Mouse (Mus musculus): ENCODE results near the gene Prok2.

Prok2 gene

DNA sequence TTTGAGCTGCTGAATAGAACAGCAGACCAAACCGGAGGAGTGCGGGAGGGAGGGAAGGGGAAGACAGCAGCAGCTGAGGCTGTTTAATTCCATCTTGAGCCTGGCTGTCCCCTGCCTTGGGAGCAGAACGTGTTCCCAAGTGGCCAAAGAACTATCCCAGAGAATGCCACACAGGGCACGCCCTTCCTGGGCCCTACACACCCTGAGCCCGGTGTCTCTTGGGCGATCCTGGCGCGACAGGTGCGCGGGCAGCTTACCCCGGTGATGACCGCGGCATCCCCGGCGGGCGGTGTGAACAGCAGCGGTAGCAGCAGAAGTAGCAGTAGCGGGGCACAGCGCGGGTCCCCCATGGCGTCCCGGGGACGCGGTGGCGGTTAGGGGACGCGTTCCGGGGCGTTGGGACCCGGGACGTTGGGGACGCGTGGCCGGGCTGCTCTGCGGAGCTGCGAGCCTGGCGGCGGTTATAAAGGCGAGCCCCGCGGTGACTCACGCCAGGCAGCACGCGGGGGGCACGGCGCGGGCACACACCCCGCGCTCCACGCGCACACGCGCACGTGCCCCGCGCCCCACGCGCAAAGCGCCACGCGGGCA, at the start of gene Prok2:
Prok2 (minus strand) TSS at position 422 of the 591 bp plus-strand sequence.
- DNase-seq = no peak

DNA sequence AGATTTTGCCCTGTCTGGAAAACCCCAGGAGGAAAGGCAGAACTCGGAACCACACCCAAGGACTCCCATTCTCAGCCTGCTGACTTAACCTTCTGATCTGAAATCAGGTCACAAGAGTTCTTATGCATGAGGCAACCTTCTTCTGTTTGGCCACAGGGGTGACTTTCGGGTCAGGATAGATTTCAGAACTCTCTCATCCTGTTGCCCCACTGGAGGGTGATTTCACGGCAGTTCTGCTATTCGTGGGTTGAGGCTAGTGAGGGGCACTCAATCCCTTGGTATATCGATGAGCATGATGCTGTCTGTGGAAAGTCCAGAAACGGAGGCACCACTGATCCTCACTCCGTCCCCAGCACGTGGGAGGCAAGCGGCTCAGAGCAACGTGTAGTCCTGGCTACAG, 48.5 kb upstream of the Prok2 start:
- no peak for DNase-seq

DNA sequence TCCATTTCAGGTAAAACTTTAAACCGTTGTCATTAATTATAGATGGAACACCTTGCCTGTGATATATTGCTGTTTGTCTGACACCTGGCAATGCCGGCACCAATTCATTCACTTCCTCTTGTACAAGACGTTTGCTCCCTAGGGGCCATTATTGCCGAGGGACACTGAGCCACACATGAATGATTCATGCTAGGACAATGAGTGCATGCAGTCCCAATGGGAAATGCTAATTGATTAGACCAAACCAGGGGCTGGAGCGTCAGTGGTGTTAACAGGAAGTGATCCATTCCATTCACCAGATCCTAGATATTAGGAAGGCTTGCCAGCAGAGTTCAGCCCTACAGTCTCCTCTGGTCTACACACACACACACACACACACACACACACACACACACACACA, 42.3 kb upstream of the Prok2 start:
- DNase-seq = no peak

DNA sequence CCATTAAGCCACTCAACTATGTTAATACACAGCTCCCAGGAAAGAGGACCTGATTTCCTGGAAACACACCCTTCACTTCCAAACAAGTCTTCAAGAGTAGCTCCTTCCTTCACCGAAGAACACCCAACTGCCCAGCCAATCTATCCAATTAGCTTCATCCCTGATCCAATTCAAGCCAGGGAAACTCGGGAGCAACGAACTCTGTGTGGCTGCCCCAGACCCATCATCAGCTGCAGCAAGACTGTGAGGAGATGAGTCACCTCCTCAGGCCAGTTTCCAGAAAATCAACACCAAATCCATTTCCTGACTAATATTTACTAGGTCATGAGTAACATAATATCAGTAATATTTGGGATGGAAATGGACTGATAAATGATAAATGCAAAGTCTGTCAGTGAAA, 38.7 kb upstream of the Prok2 start:
- no peak for DNase-seq

DNA sequence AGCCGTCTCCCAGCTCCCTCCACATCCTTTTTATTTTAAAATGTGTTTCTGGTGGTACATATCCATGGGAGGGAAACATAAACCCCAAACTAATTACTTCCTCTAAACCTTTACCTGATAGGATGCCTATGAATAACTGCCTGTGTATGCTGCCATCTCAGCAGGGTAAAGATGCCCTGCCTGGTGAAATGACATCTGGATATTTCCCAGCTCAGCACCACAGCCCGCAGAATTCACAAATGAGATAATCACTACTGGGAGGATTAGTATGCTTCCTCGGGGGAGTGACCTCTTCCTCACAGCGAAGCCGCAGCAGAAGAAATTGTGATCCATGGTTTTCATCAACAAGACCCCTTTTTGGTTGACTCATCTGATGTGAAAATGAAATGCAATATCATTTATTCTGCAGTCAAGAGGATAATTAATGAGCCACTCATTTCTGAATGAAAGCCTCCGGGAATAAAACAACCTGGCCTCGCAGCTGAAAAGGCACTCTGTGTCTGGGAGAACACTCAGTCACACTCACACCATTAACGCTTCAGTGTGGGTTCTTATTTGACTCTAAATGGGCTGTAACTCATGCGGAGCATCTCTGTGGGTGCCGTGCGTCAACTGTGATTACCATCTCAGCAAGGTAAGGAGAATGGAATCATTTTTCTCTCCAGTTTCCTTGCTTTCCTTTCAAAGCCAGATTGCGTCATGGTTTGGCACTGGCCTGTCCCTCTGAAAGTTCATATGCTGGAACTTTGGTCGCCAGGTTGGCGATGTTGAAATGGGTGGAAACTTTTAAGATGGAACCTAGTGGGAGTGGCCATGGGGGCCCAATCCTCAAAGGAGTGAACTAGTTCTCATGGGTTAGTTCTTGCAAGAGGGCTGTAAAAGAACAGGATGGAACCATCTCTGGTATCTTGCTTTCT, 36.1 kb upstream of the Prok2 start:
- DNase-seq = no peak

DNA sequence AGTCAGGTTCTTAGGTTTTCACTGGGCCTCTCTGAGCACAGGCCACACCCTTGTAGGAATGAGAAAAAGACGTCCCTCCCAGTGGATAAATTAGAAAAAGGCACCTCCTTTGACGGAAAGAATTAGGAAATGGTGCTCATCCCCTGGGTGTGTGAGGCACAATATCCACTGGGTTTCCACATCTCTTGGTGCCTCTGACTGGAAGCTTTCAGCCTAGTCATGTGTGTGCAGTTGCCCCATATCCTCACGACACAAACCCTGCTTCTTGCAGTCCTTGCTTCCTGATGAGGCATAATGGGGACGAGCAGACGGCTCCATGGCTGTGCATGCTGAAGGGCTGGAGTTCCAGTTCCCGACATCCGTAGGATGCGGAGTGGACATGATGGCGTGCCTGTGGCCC, 29.9 kb upstream of the Prok2 start:
- no peak for DNase-seq

DNA sequence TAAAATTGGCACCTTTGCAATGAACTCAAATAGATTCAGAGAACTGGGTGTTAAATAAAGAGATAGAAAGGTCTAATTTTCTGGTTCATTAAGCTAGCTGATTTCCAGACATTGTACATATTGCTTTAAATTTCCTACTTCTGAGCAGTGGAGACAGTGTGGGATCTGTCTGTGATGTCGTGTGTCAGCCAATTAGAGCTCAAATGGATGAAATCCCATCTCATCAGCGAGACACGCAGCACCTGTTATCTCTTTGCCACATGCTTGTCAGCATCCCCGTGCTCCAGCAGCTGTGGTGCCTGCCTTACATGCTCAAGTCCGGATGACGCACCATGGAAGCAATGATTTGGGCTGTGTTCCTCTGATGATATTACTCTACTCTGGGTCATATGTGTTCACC, 25.1 kb upstream of the Prok2 start:
- no peak for DNase-seq

DNA sequence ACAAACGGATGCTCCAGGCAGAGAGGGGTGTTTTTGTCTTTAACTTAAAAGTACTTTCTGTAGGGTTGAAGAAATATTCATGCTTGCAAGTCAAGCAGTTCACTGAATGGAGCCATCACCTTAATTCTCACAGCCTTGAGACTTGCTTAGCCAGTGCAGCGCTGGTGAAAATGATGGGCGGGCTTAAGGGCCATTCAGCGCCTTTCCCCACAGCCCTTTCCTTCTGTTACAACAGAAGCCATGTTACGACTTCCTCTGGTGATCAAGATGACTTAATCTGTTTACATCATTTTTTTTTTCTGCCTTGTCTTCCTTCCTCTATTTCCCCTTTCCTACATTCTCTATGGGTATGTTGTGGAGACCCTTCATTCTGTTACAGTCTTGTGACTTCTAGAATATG, 20.1 kb upstream of the Prok2 start:
- no peak for DNase-seq

DNA sequence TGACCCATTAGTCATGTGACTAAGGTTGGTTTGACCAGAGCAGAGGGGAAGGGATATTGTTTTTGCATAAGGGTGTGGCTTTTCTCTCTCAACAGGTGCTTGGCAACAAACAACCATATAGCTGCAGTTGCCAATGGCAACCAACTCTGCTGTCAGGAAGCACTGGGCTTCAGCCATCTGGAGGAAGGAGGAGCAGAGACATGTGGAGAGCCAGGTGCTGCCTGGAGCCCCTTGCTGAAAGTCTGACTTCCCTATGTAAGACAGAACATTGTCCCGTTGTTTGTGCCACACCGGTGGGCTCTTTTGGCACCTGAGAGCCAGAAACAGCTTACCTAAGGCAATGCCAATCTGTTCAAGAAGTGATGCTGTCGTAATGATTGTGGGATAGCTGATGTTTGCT, 16.7 kb upstream of the Prok2 start:
- no peak for DNase-seq

DNA sequence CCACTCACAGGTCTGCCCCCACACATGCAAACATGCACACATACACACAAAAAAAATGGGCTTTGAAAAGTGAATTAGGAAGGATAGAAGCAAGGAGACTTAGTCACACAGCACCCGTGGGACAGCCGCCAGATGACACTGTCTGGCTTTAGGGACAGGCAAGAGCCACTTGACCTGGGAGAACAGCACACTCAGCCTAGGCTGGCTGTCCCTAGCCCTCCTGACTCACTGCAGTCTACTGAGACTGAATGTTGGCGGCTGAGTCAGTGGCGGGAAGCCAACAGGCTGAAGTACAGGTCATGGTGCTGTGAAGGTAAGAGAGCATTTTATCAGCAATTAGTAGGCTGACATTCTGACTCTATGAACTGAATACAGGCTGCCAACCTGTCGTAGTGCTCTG, 8.5 kb upstream of the Prok2 start:
- DNase-seq = no peak

DNA sequence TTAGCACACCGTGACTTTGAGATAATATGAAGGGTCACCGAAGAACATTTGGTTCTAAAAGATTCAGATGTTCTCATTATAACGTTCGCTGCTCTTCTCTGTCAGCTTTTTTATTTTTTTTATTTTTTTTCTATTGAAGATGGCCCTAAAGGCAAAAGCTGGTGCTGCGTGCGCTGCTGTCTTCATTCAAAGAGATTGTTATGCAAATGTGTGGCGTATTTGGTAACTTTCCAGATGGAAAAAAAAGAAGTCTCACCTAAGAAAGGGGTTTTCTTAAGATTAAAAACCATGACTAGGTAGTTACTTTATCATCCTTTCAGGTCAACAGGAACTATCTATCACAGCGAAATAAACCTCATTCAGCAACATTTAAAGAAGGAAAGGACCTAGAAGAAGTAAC, 6.5 kb upstream of the Prok2 start:
- DNase-seq = no peak

DNA sequence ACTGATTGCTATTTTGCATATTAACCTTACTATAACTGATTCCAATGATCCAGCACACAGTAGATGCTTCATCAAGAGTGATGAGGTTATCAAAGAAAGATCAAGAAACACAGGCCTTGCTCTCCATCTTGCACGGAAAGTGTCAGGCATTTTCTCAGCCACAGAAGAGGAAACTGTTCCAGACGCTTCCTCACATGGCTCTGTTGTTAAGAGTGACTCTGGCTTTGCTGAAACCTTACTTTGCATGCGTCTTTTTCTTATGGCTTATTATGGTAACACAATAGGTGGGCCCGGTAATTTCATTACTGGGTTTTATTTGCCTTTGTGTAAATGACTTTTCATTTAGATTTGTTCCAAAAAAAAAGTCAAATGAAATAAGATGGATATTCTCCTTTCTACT, 5.7 kb upstream of the Prok2 start:
- no peak for DNase-seq

DNA sequence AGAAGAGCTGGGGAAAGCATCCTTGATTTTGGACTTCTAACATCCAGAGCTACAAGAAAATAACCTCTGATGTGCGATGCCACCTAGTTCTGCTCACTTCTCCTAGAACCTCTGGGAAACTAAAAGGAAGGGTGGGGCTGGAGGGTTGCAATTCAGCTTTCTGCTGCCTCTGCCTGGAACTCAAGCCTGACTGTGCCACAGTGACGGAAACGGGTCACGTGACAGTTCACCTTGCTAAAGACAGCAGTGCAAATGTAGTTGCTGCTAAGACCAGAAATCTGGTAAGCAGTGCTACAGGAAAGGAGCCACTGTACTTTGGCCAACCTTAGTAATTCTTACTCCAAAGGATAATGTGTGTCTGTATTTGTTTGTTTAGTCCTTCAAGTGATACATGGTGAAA, 3.7 kb upstream of the Prok2 start:
- no peak for DNase-seq

DNA sequence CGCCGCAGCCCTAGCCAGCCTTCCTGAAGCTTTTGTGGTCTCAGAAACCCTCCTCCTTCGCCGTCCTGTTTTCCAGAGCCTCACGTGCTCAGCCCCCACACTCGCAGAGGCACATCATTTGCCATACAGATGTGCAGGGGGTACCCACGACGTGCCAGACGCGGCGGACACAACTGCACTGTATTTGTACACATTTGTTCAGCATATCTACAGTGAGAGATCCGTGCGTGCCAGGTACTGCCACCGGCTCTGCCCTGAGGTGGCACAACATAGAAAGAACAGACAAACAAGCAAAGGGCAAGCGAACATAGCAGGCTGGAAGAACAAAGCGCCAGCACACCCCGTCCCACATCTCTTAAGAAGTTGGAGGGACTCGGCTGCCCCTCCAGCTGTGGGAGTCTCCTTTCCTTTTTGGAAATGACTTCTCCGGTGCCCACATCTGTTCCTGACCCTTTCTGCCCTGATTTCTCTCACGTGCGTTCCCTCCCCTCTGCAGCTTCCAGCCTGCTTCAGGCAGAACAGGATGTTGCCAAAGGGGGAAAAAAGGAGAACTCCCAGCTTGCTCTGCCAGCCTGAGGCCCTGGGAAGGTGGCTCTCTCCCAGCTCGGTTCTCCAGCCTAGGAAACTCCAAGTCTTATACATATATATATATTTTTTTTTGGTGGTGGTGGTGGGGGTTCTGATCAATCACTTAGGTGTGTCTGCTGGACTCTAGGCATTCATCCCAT, 548 bp upstream of the Prok2 start:
- no peak for DNase-seq

DNA sequence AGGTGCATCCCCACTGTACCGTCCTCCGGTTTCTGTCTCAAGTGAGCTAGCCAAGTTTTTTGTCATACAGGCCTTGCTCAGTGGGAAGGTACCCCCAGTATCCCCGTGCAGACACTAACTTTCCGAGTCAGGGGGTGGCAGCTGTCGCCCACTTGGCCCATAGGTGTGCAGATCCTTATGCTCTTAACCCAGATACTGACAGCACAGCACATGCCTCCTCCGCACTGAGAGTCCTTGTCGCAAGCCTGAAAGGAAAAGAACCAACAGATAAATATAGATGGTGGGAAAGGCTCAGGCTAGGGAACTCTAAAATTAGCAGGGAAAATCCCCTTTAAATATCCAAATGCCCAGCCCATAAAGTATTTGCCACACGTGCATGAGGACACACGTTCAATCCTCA, 3.8 kb downstream of the Prok2 start:
- DNase-seq = no peak

DNA sequence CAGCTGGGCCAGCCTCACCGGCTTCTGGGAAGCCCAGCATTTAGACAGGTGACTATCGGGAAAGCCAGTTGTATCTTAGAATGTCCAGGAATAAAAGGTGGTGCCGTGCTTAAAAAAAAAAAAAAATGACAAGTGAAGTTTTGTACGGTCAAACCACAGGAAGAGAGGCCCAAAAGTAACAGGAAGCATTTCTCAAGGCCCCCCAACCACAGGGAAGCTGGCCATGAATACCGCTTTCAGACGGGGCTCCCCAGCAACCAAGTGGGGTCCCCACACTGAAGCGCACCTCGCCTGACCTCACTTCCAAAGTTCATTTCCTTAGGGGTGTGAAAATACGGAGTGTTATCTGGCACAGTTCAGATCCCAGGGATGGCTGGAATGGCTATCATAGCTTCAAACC, 5.2 kb downstream of the Prok2 start:
- no peak for DNase-seq

DNA sequence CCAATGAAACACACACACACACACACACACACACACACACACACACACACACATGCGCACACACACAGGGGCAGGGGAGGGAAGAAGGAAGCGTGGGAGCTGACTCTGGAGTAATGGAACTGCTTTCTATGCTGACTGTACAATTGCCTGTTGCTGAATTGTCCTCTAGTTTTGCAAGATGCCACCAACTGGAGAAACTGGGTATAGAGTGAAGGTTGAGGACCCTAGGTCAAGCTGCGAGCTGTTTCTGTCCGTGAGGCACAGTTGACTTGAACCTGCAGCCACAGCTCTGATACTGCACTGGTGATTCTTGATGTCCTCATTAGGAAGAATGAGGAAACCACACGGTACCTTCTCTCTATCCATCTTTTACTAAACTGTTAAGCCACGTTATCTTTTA, 10.3 kb downstream of the Prok2 start:
- DNase-seq = no peak

DNA sequence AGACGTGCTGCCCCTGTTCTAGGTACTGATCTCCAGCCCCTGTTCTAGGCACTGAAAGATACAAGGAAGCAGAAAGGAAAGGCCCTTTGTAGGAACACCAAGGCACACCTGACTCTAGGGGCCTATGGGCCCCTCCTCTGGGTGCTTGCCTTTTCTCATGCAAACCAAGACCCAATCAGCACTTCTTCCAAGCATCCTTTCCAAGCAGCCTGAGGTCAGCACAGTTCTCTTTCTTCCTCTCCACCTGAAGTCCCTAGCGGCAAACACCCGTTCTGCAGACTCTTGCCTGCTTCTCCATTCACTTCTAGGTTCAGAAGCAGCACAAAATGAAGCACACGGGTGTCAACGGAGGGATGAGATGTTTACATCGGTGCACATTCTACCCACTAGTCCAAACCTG, 11.0 kb downstream of the Prok2 start:
- DNase-seq = no peak

DNA sequence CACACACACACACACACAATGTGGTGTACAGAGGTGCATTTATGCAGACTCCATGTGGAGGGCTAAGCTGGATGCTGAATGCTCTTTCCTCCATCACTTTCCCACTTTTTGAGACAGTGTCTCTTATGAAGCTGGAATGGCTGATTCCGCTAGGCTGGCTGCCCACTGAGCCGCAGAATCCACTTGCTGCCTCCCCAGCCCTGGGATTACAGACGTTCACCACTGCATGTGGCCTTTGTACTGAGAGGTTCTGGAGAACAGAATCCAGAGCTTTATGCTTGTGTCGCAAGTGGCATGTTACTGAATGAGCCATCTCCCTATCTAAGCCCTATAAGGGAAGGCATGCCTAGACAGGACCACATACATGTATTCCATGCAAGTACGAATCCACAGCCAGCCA, 12.9 kb downstream of the Prok2 start:
- DNase-seq = no peak

DNA sequence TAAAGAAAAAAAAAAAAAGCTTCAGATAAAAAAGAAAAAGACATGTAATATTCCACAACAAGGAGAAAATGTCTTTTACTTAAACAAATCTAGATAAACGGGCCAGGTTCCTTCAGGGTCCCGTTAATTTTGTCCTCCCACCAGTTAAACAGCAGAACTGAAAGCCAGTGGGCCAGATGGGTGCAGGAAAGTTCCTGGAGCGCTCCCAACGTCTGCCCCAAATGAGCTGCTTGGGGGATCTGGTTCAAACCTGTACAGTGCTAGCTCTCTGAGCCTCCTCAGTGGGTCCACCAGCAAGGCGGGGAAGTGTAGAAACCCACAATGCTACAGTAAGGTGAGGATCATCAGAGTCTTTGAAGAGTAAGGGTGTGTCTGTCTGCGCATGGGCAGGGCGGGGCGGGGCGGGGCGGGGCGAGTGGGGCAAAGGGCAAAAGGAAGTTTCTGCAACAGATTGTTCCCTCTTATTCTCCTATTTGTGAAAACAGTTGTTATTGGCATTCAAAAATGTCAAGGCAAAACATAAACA, 14.6 kb downstream of the Prok2 start:
- DNase-seq = no peak

DNA sequence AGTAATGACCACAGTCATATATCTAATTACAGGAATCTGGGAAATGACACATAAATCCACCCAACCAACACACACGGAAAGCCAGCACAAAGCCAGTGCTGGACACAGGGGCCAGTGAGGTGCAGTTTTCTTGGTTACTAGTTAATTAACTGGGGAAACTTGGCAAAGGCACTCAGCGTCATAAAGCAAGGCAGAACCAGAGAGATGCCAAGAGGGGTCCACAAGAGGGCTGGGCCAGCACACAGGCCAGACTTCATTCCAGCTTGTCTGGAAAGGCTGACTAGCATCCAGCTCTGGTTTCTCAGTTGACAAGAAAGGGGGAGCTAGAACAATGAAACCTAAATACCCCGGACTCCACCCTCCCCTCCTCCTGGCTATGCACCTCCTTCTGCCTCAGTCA, 25.7 kb downstream of the Prok2 start:
- DNase-seq = no peak

DNA sequence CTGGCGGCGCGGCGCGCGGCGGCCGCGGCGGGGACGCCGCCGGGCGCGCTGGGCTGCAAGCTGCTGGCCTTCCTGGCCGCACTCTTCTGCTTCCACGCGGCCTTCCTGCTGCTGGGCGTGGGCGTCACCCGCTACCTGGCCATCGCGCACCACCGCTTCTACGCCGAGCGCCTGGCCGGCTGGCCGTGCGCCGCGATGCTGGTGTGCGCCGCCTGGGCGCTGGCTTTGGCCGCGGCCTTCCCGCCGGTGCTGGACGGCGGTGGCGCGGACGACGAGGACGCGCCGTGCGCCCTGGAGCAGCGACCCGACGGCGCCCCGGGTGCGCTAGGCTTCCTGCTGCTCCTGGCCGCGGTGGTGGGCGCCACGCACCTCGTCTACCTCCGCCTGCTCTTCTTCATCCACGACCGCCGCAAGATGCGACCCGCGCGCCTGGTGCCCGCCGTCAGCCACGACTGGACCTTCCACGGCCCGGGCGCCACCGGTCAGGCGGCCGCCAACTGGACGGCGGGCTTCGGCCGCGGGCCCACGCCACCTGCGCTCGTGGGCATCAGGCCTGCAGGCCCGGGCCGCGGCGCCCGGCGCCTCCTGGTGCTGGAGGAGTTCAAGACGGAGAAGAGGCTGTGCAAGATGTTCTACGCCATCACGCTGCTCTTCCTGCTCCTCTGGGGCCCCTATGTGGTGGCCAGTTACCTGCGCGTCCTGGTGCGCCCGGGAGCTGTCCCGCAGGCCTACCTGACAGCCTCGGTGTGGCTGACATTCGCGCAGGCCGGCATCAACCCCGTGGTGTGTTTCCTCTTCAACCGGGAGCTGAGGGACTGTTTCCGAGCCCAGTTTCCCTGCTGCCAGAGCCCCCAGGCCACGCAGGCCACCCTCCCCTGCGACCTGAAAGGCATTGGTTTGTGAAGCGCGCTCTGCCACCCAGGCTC, 33.0 kb downstream of the Prok2 start:
- no peak for DNase-seq

All from thymus, postnatal 14 days (tissue).